Mouse (Mus musculus): ENCODE results near the gene Sim2. TPM values are rescaled to one million over a fixed set of nuclear protein-coding genes. Genes with fewer than 3 reads are reported as not detected.

Sim2 gene
- polyA plus RNA-seq, 1 experiment from 2014 or later = 0.06 TPM

DNA sequence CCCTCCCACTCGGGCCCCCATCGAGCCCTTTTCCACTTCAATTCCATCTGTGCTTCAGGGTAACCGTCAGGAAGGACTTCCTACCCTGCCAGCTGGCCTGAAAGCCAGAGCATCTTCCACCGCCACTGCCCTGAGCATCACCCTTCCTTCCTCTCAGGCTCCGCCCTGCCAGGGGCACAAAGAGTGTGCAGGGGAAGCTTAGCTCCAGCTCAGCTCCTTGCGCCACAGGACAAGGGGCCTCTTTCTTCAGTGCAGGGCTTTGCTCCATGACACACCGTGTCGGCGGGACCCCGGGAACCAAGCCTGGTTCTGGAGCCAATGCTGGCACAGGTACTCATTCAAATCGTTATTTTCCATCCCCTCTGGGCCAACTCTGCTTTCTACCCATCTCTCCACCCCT, 63.4 kb downstream of the Sim2 start:
- H3K4me2 ChIP-seq (ENCODE audit: low read length) = no peak overlapping the region
- no peak overlapping the region for H3K27ac ChIP-seq (ENCODE audit: low read length)
- peaks cover 18% of the 10 kb centered on the region for H3K4me1 ChIP-seq (replicated peaks; ENCODE audit: control insufficient read depth, insufficient read depth, low read length)
- H3K9ac ChIP-seq (replicated peaks; ENCODE audit: low read depth, low read length) = no peak overlapping the region
- 15% methylated on average over 11 of the region's 11 CpGs for WGBS
- no peaks in the 10 kb centered on the region for H3K9me3 ChIP-seq (ENCODE audit: control insufficient read depth, low read length)
- H3K27me3 ChIP-seq (replicated peaks; ENCODE audit: control insufficient read depth, insufficient read depth, low read length) = no peaks in the 10 kb centered on the region
- H3K4me3 ChIP-seq (replicated peaks; ENCODE audit: low read length) = no peak overlapping the region
- ATAC-seq = no peak
- no peaks in the 10 kb centered on the region for H3K36me3 ChIP-seq (ENCODE audit: control insufficient read depth, insufficient read depth)

DNA sequence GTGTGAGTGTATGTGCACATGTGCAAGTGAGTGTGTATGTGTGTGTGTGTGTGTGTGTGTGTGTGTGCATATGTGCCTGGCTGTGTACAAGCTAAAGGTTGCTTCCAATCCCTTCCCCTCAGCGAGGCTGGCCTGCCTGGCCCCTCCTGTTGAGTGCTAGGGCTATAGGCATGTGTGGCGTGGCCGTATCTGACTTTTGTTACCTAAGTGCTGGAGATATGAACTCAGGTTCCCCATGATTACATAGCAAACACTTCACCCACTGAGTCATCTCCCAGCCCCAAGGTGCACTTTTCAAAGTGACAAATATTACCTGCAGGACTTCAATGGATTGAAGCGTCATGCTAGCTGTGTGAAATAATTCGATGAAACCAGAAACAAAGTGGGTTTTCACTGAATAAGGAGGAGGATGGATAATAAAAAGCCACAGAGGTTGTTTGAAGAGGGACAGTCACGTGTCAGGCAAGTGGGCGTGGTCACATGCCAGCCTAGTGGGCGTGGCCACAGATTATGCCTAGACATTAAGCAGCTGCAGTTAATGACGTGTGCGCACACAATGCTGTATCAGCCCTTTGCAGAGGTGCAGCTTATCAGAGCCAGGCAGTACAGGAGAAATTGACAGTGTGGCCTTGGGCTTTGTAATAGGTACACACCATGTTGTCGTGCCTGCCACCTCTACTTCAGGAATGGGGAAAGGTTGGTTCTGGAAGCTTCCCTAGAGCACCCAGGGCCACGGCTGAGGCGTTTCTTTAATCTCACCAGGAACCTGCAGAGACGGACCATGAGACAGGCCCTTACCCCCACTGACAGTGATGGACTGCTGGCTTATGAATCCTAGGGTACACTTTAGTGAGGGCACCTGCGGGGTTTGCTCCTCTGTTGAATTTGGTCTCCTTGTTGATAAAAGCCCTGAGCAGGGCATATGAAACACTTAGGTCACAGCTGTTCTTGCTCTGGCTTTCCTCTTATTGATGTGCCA, 65.7 kb downstream of the Sim2 start:
- H3K9me3 ChIP-seq (ENCODE audit: control insufficient read depth, low read length) = no peaks in the 10 kb centered on the region
- H3K4me2 ChIP-seq (ENCODE audit: low read length) = no peak overlapping the region
- no peak overlapping the region for H3K4me3 ChIP-seq (replicated peaks; ENCODE audit: low read length)
- no peak overlapping the region for H3K27ac ChIP-seq (ENCODE audit: low read length)
- peaks cover 16% of the 10 kb centered on the region for H3K4me1 ChIP-seq (replicated peaks; ENCODE audit: control insufficient read depth, insufficient read depth, low read length)
- WGBS = 80% methylated on average over 15 of the region's 15 CpGs
- no peak overlapping the region for H3K9ac ChIP-seq (replicated peaks; ENCODE audit: low read depth, low read length)
- no peaks in the 10 kb centered on the region for H3K27me3 ChIP-seq (replicated peaks; ENCODE audit: control insufficient read depth, insufficient read depth, low read length)
- no peaks in the 10 kb centered on the region for H3K36me3 ChIP-seq (ENCODE audit: control insufficient read depth, insufficient read depth)
- ATAC-seq = no peak

DNA sequence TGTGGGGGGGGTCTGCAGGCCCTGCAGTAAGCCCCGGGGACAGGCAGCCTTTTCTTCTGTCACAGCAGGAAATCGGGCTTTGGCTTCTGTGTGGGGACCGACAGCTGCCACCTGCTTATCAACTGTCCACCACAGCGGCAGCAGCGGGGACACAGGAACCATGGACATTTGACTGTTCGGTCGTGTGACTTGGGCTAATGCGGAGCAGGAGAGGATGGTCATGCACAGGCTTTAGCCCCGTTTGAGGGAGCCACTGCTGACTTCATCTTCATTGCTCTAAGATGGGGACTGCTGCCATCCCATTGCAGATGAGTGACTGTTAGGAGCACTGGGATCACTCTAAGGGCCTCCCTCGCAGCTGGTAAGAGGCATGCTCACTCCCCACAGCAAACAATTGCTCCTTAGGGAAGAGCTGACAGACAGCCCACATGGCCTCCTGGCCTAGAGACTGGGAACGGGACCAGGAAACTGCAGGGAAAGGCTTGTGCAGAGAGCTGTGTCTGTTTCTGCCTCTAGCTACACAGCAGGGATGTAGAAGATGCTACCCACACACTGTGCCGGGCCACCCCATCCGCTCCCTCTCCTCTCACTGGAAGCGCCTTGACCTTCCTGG, 70.4 kb downstream of the Sim2 start:
- Histone ChIP-seq H3K27ac (ENCODE audit: low read length) (peak overlapping the region; percentile 26; the same call in 1 of the 2 replicates), H3K4me3 (replicated peaks; ENCODE audit: low read length) (no peak overlapping the region), H3K4me1 (replicated peaks; ENCODE audit: control insufficient read depth, insufficient read depth, low read length) (peaks cover 14% of the 10 kb centered on the region), H3K36me3 (ENCODE audit: control insufficient read depth, insufficient read depth) (no peaks in the 10 kb centered on the region), H3K9ac (replicated peaks; ENCODE audit: low read depth, low read length) (no peak overlapping the region), H3K9me3 (ENCODE audit: control insufficient read depth, low read length) (no peaks in the 10 kb centered on the region), H3K27me3 (replicated peaks; ENCODE audit: control insufficient read depth, insufficient read depth, low read length) (no peaks in the 10 kb centered on the region), H3K4me2 (ENCODE audit: low read length) (no peak overlapping the region)
- WGBS = 18% methylated on average over 14 of the region's 14 CpGs
- ATAC-seq = peak; percentile 86

DNA sequence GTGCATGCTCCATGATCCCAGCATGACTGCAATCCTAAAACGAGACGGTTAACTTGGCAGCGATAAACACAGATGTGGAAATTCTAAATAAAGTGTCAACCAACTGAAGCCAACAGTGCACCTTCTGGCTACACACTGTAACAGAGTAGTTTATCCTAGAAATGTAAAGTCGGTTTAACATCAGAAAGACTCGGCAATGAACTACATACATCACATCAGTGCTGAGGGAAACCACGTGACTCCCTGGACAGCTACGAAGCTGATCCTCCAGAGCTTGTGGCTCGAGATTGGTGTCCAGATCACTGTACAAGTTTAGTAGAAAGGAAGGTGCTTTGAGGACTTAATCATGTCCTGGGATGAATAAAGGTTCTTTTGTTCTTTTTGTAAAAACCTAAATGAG, 73.1 kb downstream of the Sim2 start:
- no peak for ATAC-seq
- H3K27ac ChIP-seq (ENCODE audit: low read length) = no peak overlapping the region

DNA sequence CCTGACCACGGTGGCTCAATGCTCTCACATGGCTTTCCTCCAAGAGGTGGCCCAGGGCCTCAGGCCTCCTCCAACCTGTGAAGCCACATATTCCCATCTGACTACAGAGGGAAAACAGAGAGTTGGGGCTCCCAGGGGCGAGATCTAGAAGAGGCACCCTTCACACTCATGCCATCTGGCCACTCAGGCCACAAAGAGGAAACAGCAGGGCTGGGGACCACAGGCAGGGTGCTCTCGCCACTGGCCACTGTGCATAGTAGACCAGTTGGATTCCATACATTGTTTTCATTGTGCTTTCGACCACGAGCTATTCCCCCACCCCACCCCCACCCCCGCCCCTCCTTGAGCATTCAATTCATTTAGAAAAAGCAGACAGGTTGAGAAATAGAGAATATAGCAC, 77.3 kb downstream of the Sim2 start:
- H3K4me1 ChIP-seq (replicated peaks; ENCODE audit: control insufficient read depth, insufficient read depth, low read length) = peaks cover 14% of the 10 kb centered on the region
- H3K36me3 ChIP-seq (ENCODE audit: control insufficient read depth, insufficient read depth) = no peaks in the 10 kb centered on the region
- no peak for ATAC-seq
- no peak overlapping the region for H3K9ac ChIP-seq (replicated peaks; ENCODE audit: low read depth, low read length)
- H3K27me3 ChIP-seq (replicated peaks; ENCODE audit: control insufficient read depth, insufficient read depth, low read length) = no peaks in the 10 kb centered on the region
- H3K4me2 ChIP-seq (ENCODE audit: low read length) = no peak overlapping the region
- H3K4me3 ChIP-seq (replicated peaks; ENCODE audit: low read length) = no peak overlapping the region
- no peaks in the 10 kb centered on the region for H3K9me3 ChIP-seq (ENCODE audit: control insufficient read depth, low read length)
- WGBS = 44% methylated on average over 6 of the region's 6 CpGs
- H3K27ac ChIP-seq (ENCODE audit: low read length) = no peak overlapping the region

More for the DNA sequence above, 73.1 kb downstream of the Sim2 start:
- H3K9me3 ChIP-seq (ENCODE audit: control insufficient read depth, low read length) = no peaks in the 10 kb centered on the region
- no peaks in the 10 kb centered on the region for H3K27me3 ChIP-seq (replicated peaks; ENCODE audit: control insufficient read depth, insufficient read depth, low read length)
- no peak overlapping the region for H3K9ac ChIP-seq (replicated peaks; ENCODE audit: low read depth, low read length)
- H3K4me3 ChIP-seq (replicated peaks; ENCODE audit: low read length) = no peak overlapping the region
- no peak overlapping the region for H3K4me2 ChIP-seq (ENCODE audit: low read length)
- WGBS = 66% methylated on average over 8 of the region's 8 CpGs
- no peaks in the 10 kb centered on the region for H3K36me3 ChIP-seq (ENCODE audit: control insufficient read depth, insufficient read depth)
- H3K4me1 ChIP-seq (replicated peaks; ENCODE audit: control insufficient read depth, insufficient read depth, low read length) = peaks cover 14% of the 10 kb centered on the region

DNA sequence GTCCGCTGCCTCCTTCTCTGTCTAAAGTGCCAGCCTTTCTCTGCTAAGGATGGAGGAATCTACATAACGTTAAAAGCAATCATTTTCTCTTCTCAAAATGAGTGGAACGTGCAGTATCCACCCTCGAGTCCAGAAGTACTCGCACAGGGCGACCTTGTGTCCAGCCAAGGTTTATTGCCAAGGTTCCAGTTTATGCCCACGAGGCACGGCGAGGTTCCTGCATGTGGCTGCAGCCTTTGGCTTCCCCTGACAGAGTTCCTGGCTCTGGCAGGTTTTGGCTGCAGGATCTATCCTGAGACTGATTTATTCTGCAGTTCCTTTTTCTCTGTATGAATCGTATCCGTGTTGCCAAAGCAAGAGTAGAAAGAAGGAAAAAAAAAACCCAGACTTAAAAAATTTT, 78.3 kb downstream of the Sim2 start:
- Histone ChIP-seq H3K4me2 (ENCODE audit: low read length) (no peak overlapping the region), H3K9ac (replicated peaks; ENCODE audit: low read depth, low read length) (no peak overlapping the region), H3K4me1 (replicated peaks; ENCODE audit: control insufficient read depth, insufficient read depth, low read length) (peaks cover 14% of the 10 kb centered on the region), H3K9me3 (ENCODE audit: control insufficient read depth, low read length) (no peaks in the 10 kb centered on the region), H3K27me3 (replicated peaks; ENCODE audit: control insufficient read depth, insufficient read depth, low read length) (no peaks in the 10 kb centered on the region), H3K4me3 (replicated peaks; ENCODE audit: low read length) (no peak overlapping the region), H3K36me3 (ENCODE audit: control insufficient read depth, insufficient read depth) (no peaks in the 10 kb centered on the region), H3K27ac (ENCODE audit: low read length) (no peak overlapping the region)
- WGBS = 79% methylated on average over 11 of the region's 11 CpGs
- ATAC-seq = no peak

DNA sequence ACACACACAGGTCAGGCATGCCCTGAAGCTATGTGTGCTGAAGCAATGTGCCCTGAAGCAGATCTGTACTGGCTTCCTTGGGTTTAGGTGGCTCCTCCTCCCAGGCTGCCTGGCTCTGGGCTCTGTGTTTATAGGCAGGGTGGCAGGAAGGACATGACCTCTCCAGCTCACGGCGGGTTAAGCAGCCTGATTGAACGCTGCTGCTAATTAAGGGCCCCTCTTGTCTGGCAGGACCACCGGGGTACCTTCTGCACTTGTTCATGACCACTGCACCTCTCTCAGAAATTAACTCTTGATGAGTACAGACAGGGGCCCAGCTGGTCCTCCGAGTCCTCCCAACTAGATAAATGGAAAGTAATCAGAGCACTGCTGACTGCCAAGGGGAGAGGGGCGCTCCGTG, 79.5 kb downstream of the Sim2 start:
- H3K9me3 ChIP-seq (ENCODE audit: control insufficient read depth, low read length) = no peaks in the 10 kb centered on the region
- no peak overlapping the region for H3K9ac ChIP-seq (replicated peaks; ENCODE audit: low read depth, low read length)
- no peak overlapping the region for H3K4me3 ChIP-seq (replicated peaks; ENCODE audit: low read length)
- H3K27me3 ChIP-seq (replicated peaks; ENCODE audit: control insufficient read depth, insufficient read depth, low read length) = no peaks in the 10 kb centered on the region
- H3K27ac ChIP-seq (ENCODE audit: low read length) = no peak overlapping the region
- no peaks in the 10 kb centered on the region for H3K36me3 ChIP-seq (ENCODE audit: control insufficient read depth, insufficient read depth)
- peaks cover 14% of the 10 kb centered on the region for H3K4me1 ChIP-seq (replicated peaks; ENCODE audit: control insufficient read depth, insufficient read depth, low read length)
- no peak overlapping the region for H3K4me2 ChIP-seq (ENCODE audit: low read length)
- 20% methylated on average over 7 of the region's 7 CpGs for WGBS
- no peak for ATAC-seq

DNA sequence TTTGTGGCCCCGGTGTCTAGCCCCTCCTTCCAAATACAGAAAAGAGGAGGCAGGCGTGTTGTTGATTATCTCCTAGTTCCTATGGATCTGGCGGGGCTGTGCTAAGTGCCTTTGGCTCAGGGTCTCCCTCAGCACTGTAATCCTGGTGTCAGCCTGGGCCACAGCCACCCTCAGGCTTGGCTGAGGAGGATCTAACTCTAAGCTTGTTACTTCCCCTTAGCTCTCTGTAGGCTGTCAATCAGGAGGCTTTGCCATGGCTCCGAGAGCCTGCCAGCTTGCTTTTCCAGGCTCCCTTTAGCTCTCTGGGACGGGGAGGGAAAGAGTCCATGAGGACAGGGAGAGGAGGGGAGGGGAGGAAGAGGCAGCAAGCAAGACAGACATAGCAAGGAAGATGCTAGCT, 80.2 kb downstream of the Sim2 start:
- WGBS = 39% methylated on average over 5 of the region's 5 CpGs
- H3K27ac ChIP-seq (ENCODE audit: low read length) = no peak overlapping the region
- no peak overlapping the region for H3K9ac ChIP-seq (replicated peaks; ENCODE audit: low read depth, low read length)
- no peaks in the 10 kb centered on the region for H3K27me3 ChIP-seq (replicated peaks; ENCODE audit: control insufficient read depth, insufficient read depth, low read length)
- H3K4me1 ChIP-seq (replicated peaks; ENCODE audit: control insufficient read depth, insufficient read depth, low read length) = peaks cover 14% of the 10 kb centered on the region
- H3K4me2 ChIP-seq (ENCODE audit: low read length) = no peak overlapping the region
- no peaks in the 10 kb centered on the region for H3K36me3 ChIP-seq (ENCODE audit: control insufficient read depth, insufficient read depth)
- H3K9me3 ChIP-seq (ENCODE audit: control insufficient read depth, low read length) = no peaks in the 10 kb centered on the region
- no peak overlapping the region for H3K4me3 ChIP-seq (replicated peaks; ENCODE audit: low read length)
- ATAC-seq = peak; percentile 79

DNA sequence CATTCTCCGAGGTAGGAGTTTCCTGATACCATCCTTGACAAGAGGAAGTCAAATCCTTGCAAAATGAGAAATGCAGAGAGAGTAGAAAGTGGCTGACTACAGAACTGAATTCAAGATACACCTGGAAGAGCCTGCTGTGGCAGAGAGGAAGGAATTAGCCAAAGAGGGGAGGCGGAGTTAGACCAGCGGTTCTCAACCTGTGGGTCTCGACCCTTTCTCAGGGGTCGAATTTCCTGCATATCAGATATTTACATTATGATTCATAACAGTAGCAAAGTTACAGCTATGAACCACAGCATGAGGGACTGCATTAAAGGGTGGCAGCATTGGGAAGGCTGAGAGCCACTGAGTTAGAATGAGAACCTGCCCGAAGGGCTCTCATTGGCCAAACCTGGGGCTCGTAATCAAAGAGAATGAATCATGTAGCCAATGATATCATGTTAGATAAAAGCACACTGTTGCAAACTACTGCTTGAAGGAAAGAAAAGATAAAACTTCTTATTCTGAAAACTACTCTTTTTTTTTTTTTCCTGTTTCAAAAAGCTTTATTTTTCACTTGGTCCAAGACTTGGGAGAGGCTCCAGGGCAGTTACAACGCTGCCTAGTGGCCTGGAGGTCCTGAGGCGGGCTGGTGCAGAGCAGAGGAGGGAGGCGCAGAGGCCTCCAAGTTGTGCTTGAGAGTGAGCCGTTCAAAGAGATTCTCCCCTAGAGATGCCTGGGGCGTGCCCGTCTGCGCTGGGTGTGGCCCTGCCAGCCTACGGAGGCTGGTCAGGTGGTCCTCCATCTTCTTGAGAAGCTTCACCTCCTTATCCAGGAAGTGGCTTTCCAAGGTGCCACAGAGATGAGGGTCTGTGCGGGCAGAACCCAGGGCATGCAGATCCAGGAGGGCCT, 84.2 kb downstream of the Sim2 start:
- WGBS = 92% methylated on average over 16 of the region's 16 CpGs
- no peak overlapping the region for H3K4me3 ChIP-seq (replicated peaks; ENCODE audit: low read length)
- H3K9me3 ChIP-seq (ENCODE audit: control insufficient read depth, low read length) = no peaks in the 10 kb centered on the region
- peaks cover 13% of the 10 kb centered on the region for H3K4me1 ChIP-seq (replicated peaks; ENCODE audit: control insufficient read depth, insufficient read depth, low read length)
- no peaks in the 10 kb centered on the region for H3K27me3 ChIP-seq (replicated peaks; ENCODE audit: control insufficient read depth, insufficient read depth, low read length)
- H3K36me3 ChIP-seq (ENCODE audit: control insufficient read depth, insufficient read depth) = no peaks in the 10 kb centered on the region
- H3K4me2 ChIP-seq (ENCODE audit: low read length) = no peak overlapping the region
- ATAC-seq = no peak
- H3K9ac ChIP-seq (replicated peaks; ENCODE audit: low read depth, low read length) = no peak overlapping the region
- H3K27ac ChIP-seq (ENCODE audit: low read length) = no peak overlapping the region
